In the genomic region with DNA sequence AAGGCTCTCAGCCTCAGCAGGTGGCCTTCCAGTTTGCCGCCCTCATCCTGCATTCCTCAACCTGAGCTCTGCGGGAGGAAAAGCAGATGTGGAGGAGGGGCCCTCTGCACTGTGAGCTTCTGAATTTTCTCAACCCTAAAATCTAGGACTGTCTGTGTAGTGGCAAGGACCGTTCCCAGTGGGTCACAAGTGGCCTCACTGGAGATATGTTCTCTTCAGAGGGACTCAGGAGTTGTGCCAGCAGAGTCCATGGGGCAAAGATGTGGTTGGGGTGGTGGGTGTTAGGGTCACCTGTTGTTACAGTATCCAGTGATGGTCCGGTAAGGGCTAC, we compare ENCODE assay signal across 9 mouse cellular contexts. TPM values are rescaled to one million over a fixed set of nuclear protein-coding genes. Genes with fewer than 3 reads are reported as not detected.
A peak's percentile ranks its signal among the peaks of the same experiment; 100 is the strongest.
DNase-seq lines count a peak whose midpoint lies in the region; ATAC-seq lines count a peak whose summit lies in the region.
"Had no signal": no experiment of that assay in that cellular context is flagged by ENCODE, and none has a peak within 500 bp of the region (broad histone marks: within the 10 kb centered on the region; RNA-seq: fewer than 3 reads in every experiment).

No protein-coding gene starts in this region.

- H3K9ac ChIP-seq in heart, embryonic 11.5 days (ENCODE audit: low read depth, low read length) = peak overlapping the region; percentile 40; the same call in 1 of the 2 replicates

- no peaks in the 10 kb centered on the region for H3K9me3 ChIP-seq in heart, embryonic 11.5 days (replicated peaks; ENCODE audit: control insufficient read depth, low read length)
- H3K9me3 ChIP-seq in hindbrain, embryonic 10.5 days = no peaks in the 10 kb centered on the region
- H3K9me3 ChIP-seq in midbrain, embryonic 10.5 days (replicated peaks) = no peaks in the 10 kb centered on the region

- DNase-seq in heart, adult 18-20 months = no peak
- peak; percentile 82 for DNase-seq in ES-CJ7 (ENCODE audit: low read depth, low spot score)
- DNase-seq in hindbrain, embryonic 10.5 days (ENCODE audit: low spot score) = no peak
- DNase-seq in midbrain, embryonic 10.5 days (ENCODE audit: low spot score) = no peak
- DNase-seq in cerebellum, adult 11-12 months = no peak
- DNase-seq in cerebellum, adult 18-20 months = no peak
- no peak for DNase-seq in cerebellum, adult 8-10 months

- peak overlapping the region; percentile 76 for H3K4me2 ChIP-seq in heart, embryonic 11.5 days

- H3K36me3 ChIP-seq in heart, embryonic 11.5 days (ENCODE audit: control insufficient read depth, insufficient read depth, low read length) = no peaks in the 10 kb centered on the region
- no peaks in the 10 kb centered on the region for H3K36me3 ChIP-seq in hindbrain, embryonic 10.5 days
- H3K36me3 ChIP-seq in midbrain, embryonic 10.5 days = no peaks in the 10 kb centered on the region

- H3K4me1 ChIP-seq in heart, embryonic 11.5 days (ENCODE audit: control insufficient read depth, insufficient read depth, low read length) = 0 out of 2 replicates have a peak, but pooled peaks cover 3% of the 10 kb centered on the region
- H3K4me1 ChIP-seq in hindbrain, embryonic 10.5 days (replicated peaks) = peaks cover 44% of the 10 kb centered on the region
- H3K4me1 ChIP-seq in midbrain, embryonic 10.5 days = peaks cover 21% of the 10 kb centered on the region

- peak overlapping the region; percentile 44 for H3K4me3 ChIP-seq in heart, embryonic 11.5 days (ENCODE audit: low read depth, low read length)
- H3K4me3 ChIP-seq in hindbrain, embryonic 10.5 days = peak overlapping the region; percentile 53
- H3K4me3 ChIP-seq in midbrain, embryonic 10.5 days = peak overlapping the region; percentile 55

- ATAC-seq in heart, embryonic 11.5 days (replicated peaks; ENCODE audit: insufficient number of reproducible peaks, low FRiP score, low TSS enrichment) = no peak

- 23% methylated on average over 4 of the region's 4 CpGs for WGBS in heart, embryonic 11.5 days (ENCODE audit: insufficient replicate concordance)
- WGBS in hindbrain, embryonic 10.5 days = 29% methylated on average over 4 of the region's 4 CpGs
- WGBS in midbrain, embryonic 10.5 days = 30% methylated on average over 4 of the region's 4 CpGs

- H3K27ac ChIP-seq in heart, embryonic 11.5 days (ENCODE audit: low read depth, low read length) = no peak overlapping the region
- peak overlapping the region; percentile 83 for H3K27ac ChIP-seq in hindbrain, embryonic 10.5 days
- H3K27ac ChIP-seq in midbrain, embryonic 10.5 days (replicated peaks) = peak overlapping the region; percentile 81

- H3K27me3 ChIP-seq in heart, embryonic 11.5 days (ENCODE audit: control insufficient read depth, insufficient read depth, low read length) = peaks cover 21% of the 10 kb centered on the region
- H3K27me3 ChIP-seq in hindbrain, embryonic 10.5 days (ENCODE audit: insufficient read depth, poor library complexity, severe bottlenecking) = peaks cover 25% of the 10 kb centered on the region
- H3K27me3 ChIP-seq in midbrain, embryonic 10.5 days (ENCODE audit: low read depth, poor library complexity, severe bottlenecking) = peaks cover 30% of the 10 kb centered on the region

RNA-seq across cellular contexts. Expression of a gene that starts 10.7 kb away (rescaled TPM):
- 0.34 TPM in 1 of 2 replicates, not detected in the other for polyA plus RNA-seq in heart, embryonic 11.5 days (2014; fragmentation: Nextera tagmentation; extraction: Ambion mirVana)
- total RNA-seq in heart, adult 18-20 months (2021) = not detected
- polyA plus RNA-seq in hindbrain, embryonic 10.5 days (2016; fragmentation: Nextera tagmentation; extraction: Ambion mirVana) = 0.31 and 0.57 TPM in 2 replicates
- 0.20 and 0.56 TPM in 2 replicates for polyA plus RNA-seq in midbrain, embryonic 10.5 days (2016; fragmentation: Nextera tagmentation; extraction: Ambion mirVana)
- total RNA-seq: hematopoietic stem cell, adult 5-6 weeks had no signal

RNA-seq across cellular contexts. Expression of a gene that starts 24.0 kb away (rescaled TPM):
- polyA plus RNA-seq in heart, embryonic 11.5 days (2014; fragmentation: Nextera tagmentation; extraction: Ambion mirVana) = 6.7 and 9.4 TPM in 2 replicates
- not detected for total RNA-seq in heart, adult 18-20 months (2021)
- polyA plus RNA-seq in hindbrain, embryonic 10.5 days (2016; fragmentation: Nextera tagmentation; extraction: Ambion mirVana) = 2.8 and 5.0 TPM in 2 replicates
- 2.5 and 2.7 TPM in 2 replicates for polyA plus RNA-seq in midbrain, embryonic 10.5 days (2016; fragmentation: Nextera tagmentation; extraction: Ambion mirVana)

RNA-seq across cellular contexts. Expression of a gene that starts 35.6 kb away (rescaled TPM):
- 5.9 and 6.1 TPM in 2 replicates for polyA plus RNA-seq in heart, embryonic 11.5 days (2014; fragmentation: Nextera tagmentation; extraction: Ambion mirVana)
- 1 to 10 TPM; 2.2 to 3.8 TPM for total RNA-seq in heart, adult 18-20 months (2021)
- 17.2 and 18.6 TPM in 2 replicates for polyA plus RNA-seq in hindbrain, embryonic 10.5 days (2016; fragmentation: Nextera tagmentation; extraction: Ambion mirVana)
- 18.1 and 18.8 TPM in 2 replicates for polyA plus RNA-seq in midbrain, embryonic 10.5 days (2016; fragmentation: Nextera tagmentation; extraction: Ambion mirVana)

RNA-seq across cellular contexts. Expression of a gene that starts 57.1 kb away (rescaled TPM):
- polyA plus RNA-seq in heart, embryonic 11.5 days (2014; fragmentation: Nextera tagmentation; extraction: Ambion mirVana) = 0.72 and 1.2 TPM in 2 replicates
- under 1 TPM in 1 of 2 experiments, not detected in 1; 0.15 TPM for total RNA-seq in heart, adult 18-20 months (2021)
- polyA plus RNA-seq in hindbrain, embryonic 10.5 days (2016; fragmentation: Nextera tagmentation; extraction: Ambion mirVana) = 7.8 and 10.5 TPM in 2 replicates
- polyA plus RNA-seq in midbrain, embryonic 10.5 days (2016; fragmentation: Nextera tagmentation; extraction: Ambion mirVana) = 8.2 and 14.7 TPM in 2 replicates

RNA-seq across cellular contexts. Expression of a gene that starts 57.9 kb away (rescaled TPM):
- polyA plus RNA-seq in heart, embryonic 11.5 days (2014; fragmentation: Nextera tagmentation; extraction: Ambion mirVana) = 0.21 TPM in 1 of 2 replicates, not detected in the other
- total RNA-seq in heart, adult 18-20 months (2021) = not detected
- not detected in 2 replicates for polyA plus RNA-seq in hindbrain, embryonic 10.5 days (2016; fragmentation: Nextera tagmentation; extraction: Ambion mirVana)
- polyA plus RNA-seq in midbrain, embryonic 10.5 days (2016; fragmentation: Nextera tagmentation; extraction: Ambion mirVana) = not detected in 2 replicates
